Mouse (Mus musculus) effector memory CD4-positive, alpha-beta T cell, adult 5 months (primary cell): Measurements from ENCODE around the gene Zfp809. TPM values are rescaled to one million over a fixed set of nuclear protein-coding genes. Genes with fewer than 3 reads are reported as not detected.

ENCODE experiments used
- polyA plus RNA-seq: library from polyadenylated mRNA; unstranded; fragments of 100-300 nt; shearing (Covaris generic); gene quantifications from one replicate; pipeline ENCODE4 v1.2.1, GENCODE M21; 2017

Zfp809 gene
- 50.9 TPM for polyA plus RNA-seq

GRCm38 (mm10) chr9:22225581-22226388 lies at the start of gene Zfp809:
TSS of gene Zfp809 (plus strand) at chr9:22225714.

DNA sequence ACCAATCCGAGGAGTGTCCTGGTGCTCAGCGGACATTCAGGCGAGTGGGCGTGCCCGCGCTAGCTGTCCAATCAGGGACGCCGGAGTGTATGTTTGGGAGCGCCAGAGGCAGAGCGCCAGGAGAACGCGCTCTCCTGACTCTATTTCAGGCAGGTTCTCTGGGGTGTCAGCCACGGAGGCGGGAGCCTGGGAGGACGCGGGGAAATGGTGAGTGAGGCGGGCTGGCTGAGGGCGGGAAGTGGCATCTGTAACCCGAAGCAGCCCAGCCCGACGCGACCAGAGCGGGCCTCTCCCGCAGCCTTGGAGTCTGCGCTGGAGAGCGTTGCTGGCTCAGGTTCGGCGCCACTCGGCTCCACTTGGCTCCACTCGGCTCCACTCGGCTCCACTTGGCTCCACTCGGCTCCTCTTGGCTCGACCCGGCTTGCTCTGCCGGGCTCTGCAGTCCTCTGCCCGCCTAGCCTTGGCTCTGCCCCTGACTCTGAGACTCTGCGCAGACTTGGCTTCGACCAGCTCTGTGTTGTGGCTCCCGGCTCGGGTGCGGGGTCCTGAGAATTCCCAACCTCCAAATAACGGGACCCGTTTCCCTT lies 37.4 kb upstream of the Zfp809 start, which contains the start of gene Zfp872:
Zfp872 (plus strand) TSS at position 66 of the 587 bp plus-strand sequence.

GRCm38 (mm10) chr9:22259184-22260091 lies 33.9 kb downstream of the Zfp809 start, which contains the start of gene Zfp599:
TSS of gene Zfp599 (minus strand) at chr9:22259895.

Other genes with a start within 250 kb of the Zfp809 start
- gene Rgl3, start 236.3 kb upstream of the Zfp809 start, polyA plus RNA-seq = not detected
- not detected for gene Ccdc151, start 223.1 kb upstream of the Zfp809 start, polyA plus RNA-seq
- gene Prkcsh, start 222.9 kb upstream of the Zfp809 start, polyA plus RNA-seq = 60.3 TPM
- gene Elavl3, start 173.7 kb upstream of the Zfp809 start, polyA plus RNA-seq = 0.12 TPM
- gene Gm49318, start 154.5 kb upstream of the Zfp809 start, polyA plus RNA-seq = not detected
- 24.9 TPM for gene Zfp653, start 154.3 kb upstream of the Zfp809 start, polyA plus RNA-seq
- 26.0 TPM for gene Ecsit, start 140.3 kb upstream of the Zfp809 start, polyA plus RNA-seq
- gene Cnn1, start 126.5 kb upstream of the Zfp809 start, polyA plus RNA-seq = not detected
- gene Elof1, start 108.5 kb upstream of the Zfp809 start, polyA plus RNA-seq = 26.1 TPM
- 159 TPM for gene Acp5, start 90.0 kb upstream of the Zfp809 start, polyA plus RNA-seq
- 10.1 TPM for gene Pigyl, start 68.9 kb upstream of the Zfp809 start, polyA plus RNA-seq
- gene Zfp872, start 37.6 kb upstream of the Zfp809 start, polyA plus RNA-seq = not detected
- gene Zfp599, start 34.2 kb downstream of the Zfp809 start, polyA plus RNA-seq = 1.5 TPM
- gene Zfp810, start 81.9 kb downstream of the Zfp809 start, polyA plus RNA-seq = 11.3 TPM
- 0.37 TPM for gene Anln, start 163.5 kb downstream of the Zfp809 start, polyA plus RNA-seq
- 0.71 TPM for gene 9530077C05Rik, start 185.8 kb downstream of the Zfp809 start, polyA plus RNA-seq
- not detected for gene Gm17545, start 228.6 kb downstream of the Zfp809 start, polyA plus RNA-seq
- gene Rp9, start 244.0 kb downstream of the Zfp809 start, polyA plus RNA-seq = 96.1 TPM